Mouse (Mus musculus) liver, embryonic 14.5 days (tissue): Measurements from ENCODE around the gene Rarres2.

Experiments
- CTCF ChIP-seq: IDR thresholded peaks from 2 replicates; pipeline ENCODE4 v1.5.1; 2016; ENCODE audit warnings: antibody characterized with exemption, low read depth, control low read depth
- EP300 ChIP-seq: IDR thresholded peaks from 2 replicates; pipeline ENCODE4 v1.6.1; 2016; ENCODE audit warnings: antibody characterized with exemption, low read depth

GRCm38 (mm10) chr6:48536091-48536490 is 36.5 kb downstream of the Rarres2 start:
- TF ChIP-seq CTCF (no peak), EP300 (no peak)
